Mouse (Mus musculus) neural tube, embryonic 11.5 days (tissue): ENCODE measurements at regions not wholly inside any gene's neighbourhood (a gene's known extent, or its start where the extent isn't known, plus 50 kb on each side); places are given as distances from the start of the nearest gene placed in this dataset.

ENCODE experiments used
- ATAC-seq: fragments of 200-750 bp; cut with Nextera tagmentation; 2 replicates; pipeline ENCODE4 v1.8.0; 2017; ENCODE audit warnings: moderate number of reproducible peaks, mild to moderate bottlenecking, moderate TSS enrichment, moderate library complexity; ENCODE audit not compliant: insufficient read depth, low FRiP score, low TSS enrichment
- DNase-seq: peaks from one replicate; pipeline ENCODE4 v3.0.0-alpha.2; 2015; ENCODE audit warnings: low spot score
- H3K27ac ChIP-seq: fragments of 300-500 bp; sonication (generic); 2 replicates; pipeline ENCODE4 v1.5.1; 2014; ENCODE audit warnings: low read depth, mild to moderate bottlenecking, low read length
- H3K27me3 ChIP-seq: fragments of 300-500 bp; sonication (generic); 2 replicates; pipeline ENCODE4 v1.6.1; 2014; ENCODE audit warnings: mild to moderate bottlenecking, low read length, mixed read lengths; ENCODE audit not compliant: control insufficient read depth, insufficient read depth
- H3K36me3 ChIP-seq: fragments of 300-500 bp; sonication (generic); 2 replicates; pipeline ENCODE4 v1.6.1; 2014; ENCODE audit warnings: mild to moderate bottlenecking, low read length, moderate library complexity, mixed read lengths; ENCODE audit not compliant: control insufficient read depth, insufficient read depth
- H3K4me1 ChIP-seq: fragments of 300-500 bp; sonication (generic); 2 replicates; pipeline ENCODE4 v1.6.1; 2014; ENCODE audit warnings: low read length, mixed read lengths; ENCODE audit not compliant: control insufficient read depth, insufficient read depth
- H3K4me2 ChIP-seq: fragments of 300-500 bp; sonication (generic); 2 replicates; pipeline ENCODE4 v1.6.1; 2014; ENCODE audit warnings: low read depth, mild to moderate bottlenecking, moderate library complexity
- H3K4me3 ChIP-seq: fragments of 300-500 bp; sonication (generic); 2 replicates; pipeline ENCODE4 v1.5.1; 2014; ENCODE audit warnings: low read depth, low read length
- H3K9ac ChIP-seq: fragments of 300-500 bp; sonication (generic); 2 replicates; pipeline ENCODE4 v1.6.1; 2014; ENCODE audit warnings: mild to moderate bottlenecking, low read length
- H3K9me3 ChIP-seq: fragments of 300-500 bp; sonication (generic); 2 replicates; pipeline ENCODE4 v1.6.1; 2016; ENCODE audit warnings: low read length; ENCODE audit not compliant: control insufficient read depth
- WGBS: fragments of 180-500 bp; shearing (Covaris S2); extraction: QIAGEN DNeasy Blood & Tissue Kit; methylation state at CpG from one replicate; pipeline ENCODE4 v1.1.7; 2014; 5-methylcytosine and 5-hydroxymethylcytosine counted together

GRCm38 (mm10) chr15:56294910-56295438, 1182.5 kb downstream of the Slc22a22 start:
- Histone ChIP-seq H3K36me3 (no peaks in the 10 kb centered on the region), H3K9me3 (no peaks in the 10 kb centered on the region), H3K9ac (no peak overlapping the region), H3K4me1 (no peaks in the 10 kb centered on the region), H3K27ac (no peak overlapping the region), H3K4me2 (no peak overlapping the region), H3K4me3 (no peak overlapping the region), H3K27me3 (no peaks in the 10 kb centered on the region)
- WGBS, result 77% methylated on average over 3 of the region's 3 CpGs
- ATAC-seq, result no peak
- no peak for DNase-seq

DNA sequence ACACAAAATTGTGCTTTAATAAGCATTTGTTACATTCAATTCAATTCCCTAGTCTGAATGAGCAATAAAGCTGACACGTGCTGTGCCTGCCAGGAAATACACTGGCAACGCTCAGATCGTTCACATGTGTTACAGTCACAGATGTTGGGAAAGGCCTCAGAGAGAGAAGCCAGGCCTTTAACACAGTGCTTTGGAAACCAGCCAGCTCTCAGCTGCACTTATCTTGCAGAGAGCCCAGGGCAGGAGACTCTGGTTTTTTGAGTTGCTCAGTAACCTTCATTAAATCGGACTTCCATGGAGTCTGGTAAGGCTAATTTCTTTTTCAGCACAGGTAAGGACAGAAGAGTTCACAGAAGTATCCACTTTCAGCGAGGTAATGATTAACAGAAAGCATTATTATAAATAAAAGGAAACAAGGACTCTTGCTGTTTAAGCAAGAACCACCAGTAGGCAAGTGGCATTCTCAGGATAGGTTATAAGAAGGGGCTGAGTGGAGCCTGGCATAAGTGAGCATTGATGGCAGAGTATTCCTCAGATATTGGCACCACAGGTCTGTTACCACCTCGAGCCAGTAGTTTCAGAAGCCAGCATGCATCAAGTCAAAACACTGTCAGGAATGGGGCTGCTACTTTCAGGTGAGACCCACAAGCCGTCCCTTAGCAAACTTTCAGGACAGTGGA, 1198.7 kb downstream of the Slc22a22 start:
- H3K9me3 ChIP-seq, result no peaks in the 10 kb centered on the region
- peak; percentile 36 for DNase-seq
- H3K9ac ChIP-seq, result no peak overlapping the region
- H3K36me3 ChIP-seq, result no peaks in the 10 kb centered on the region
- ATAC-seq, result peak; percentile 66
- H3K27me3 ChIP-seq, result no peaks in the 10 kb centered on the region
- no peak overlapping the region for H3K4me2 ChIP-seq
- H3K27ac ChIP-seq, result no peak overlapping the region
- WGBS, result 52% methylated on average over 7 of the region's 7 CpGs
- no peak overlapping the region for H3K4me3 ChIP-seq
- H3K4me1 ChIP-seq, result no peaks in the 10 kb centered on the region

GRCm38 (mm10) chr15:56278006-56278405, 1199.4 kb downstream of the Slc22a22 start:
- no peak overlapping the region for H3K27ac ChIP-seq
- H3K36me3 ChIP-seq, result no peaks in the 10 kb centered on the region
- DNase-seq, result no peak
- H3K9ac ChIP-seq, result no peak overlapping the region
- H3K9me3 ChIP-seq, result no peaks in the 10 kb centered on the region
- no peak overlapping the region for H3K4me2 ChIP-seq
- ATAC-seq, result peak; percentile 67
- H3K4me1 ChIP-seq, result no peaks in the 10 kb centered on the region
- no peaks in the 10 kb centered on the region for H3K27me3 ChIP-seq
- H3K4me3 ChIP-seq, result no peak overlapping the region
- WGBS, result 41% methylated on average over 3 of the region's 3 CpGs

GRCm38 (mm10) chr15:56248731-56249130, 1228.7 kb downstream of the Slc22a22 start:
- no peaks in the 10 kb centered on the region for H3K36me3 ChIP-seq
- H3K4me1 ChIP-seq, result no peaks in the 10 kb centered on the region
- WGBS, result 88% methylated on average over 1 of the region's 1 CpGs
- no peaks in the 10 kb centered on the region for H3K9me3 ChIP-seq
- H3K9ac ChIP-seq, result no peak overlapping the region
- DNase-seq (no peak), ATAC-seq (no peak)
- no peaks in the 10 kb centered on the region for H3K27me3 ChIP-seq
- H3K27ac ChIP-seq, result no peak overlapping the region
- no peak overlapping the region for H3K4me2 ChIP-seq
- H3K4me3 ChIP-seq, result no peak overlapping the region

DNA sequence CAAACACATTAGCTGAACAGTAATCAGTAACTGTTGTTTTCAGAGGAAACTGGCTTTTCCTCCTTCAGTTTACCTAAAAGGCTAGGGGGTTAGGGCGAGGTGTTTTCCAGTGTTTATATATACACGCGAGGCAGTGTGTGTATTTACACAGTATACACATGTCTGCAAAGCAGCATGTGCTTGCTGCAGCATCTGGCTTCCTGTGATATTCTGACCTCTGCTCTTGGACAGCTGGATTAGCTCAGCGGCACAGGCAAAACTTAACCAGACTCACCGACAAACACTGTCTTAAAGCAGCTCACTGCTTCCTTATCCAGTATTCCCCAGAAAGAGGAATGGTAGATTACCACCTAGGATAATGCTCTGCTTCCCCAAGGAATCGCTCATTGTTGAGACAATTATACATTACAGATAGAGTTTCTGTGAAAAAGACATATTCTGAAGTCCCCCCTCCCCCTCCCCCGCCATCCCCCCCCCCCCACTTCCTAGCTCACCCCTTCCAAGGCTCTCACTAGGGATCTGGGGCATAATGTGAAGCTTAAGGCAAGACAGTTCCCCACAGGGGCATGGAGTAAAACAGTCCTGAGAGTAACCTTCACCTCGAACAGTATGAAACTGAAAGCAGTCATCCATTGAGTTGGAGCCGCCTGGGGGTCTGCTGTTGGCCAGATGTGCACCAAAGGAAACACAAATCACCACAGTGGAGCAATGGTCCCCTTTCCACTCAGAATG, 1233.3 kb downstream of the Slc22a22 start:
- Histone ChIP-seq H3K36me3 (no peaks in the 10 kb centered on the region), H3K27me3 (no peaks in the 10 kb centered on the region), H3K4me3 (no peak overlapping the region), H3K9ac (no peak overlapping the region), H3K9me3 (no peaks in the 10 kb centered on the region), H3K27ac (no peak overlapping the region), H3K4me1 (no peaks in the 10 kb centered on the region), H3K4me2 (no peak overlapping the region)
- ATAC-seq (no peak), DNase-seq (peak; percentile 19)
- 56% methylated on average over 9 of the region's 9 CpGs for WGBS

DNA sequence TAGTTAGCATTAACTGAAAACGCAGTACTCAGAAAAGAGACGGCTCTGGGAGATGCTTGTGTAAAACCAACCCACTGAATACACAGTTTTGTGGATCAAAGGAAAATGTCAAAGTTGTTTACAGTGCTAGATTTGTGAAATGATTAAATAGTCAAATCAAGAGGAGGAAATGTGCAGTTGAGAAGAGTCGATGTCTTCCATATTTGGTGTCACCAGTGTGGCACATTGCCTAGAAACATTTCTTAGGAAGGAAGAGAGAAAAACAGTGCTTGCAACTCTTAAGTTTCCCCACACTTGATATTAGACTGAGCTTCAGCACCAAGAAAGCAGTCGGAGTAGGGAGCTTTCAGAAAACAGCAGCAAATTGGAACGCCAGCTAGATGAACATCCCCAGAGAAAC, 1274.9 kb downstream of the Slc22a22 start:
- Histone ChIP-seq H3K27ac (no peak overlapping the region), H3K4me2 (no peak overlapping the region), H3K27me3 (no peaks in the 10 kb centered on the region), H3K36me3 (no peaks in the 10 kb centered on the region), H3K9ac (no peak overlapping the region), H3K4me1 (no peaks in the 10 kb centered on the region), H3K4me3 (no peak overlapping the region), H3K9me3 (no peaks in the 10 kb centered on the region)
- ATAC-seq, result no peak
- DNase-seq, result no peak
- WGBS, result 90% methylated on average over 5 of the region's 5 CpGs

- Histone ChIP-seq H3K27me3 (no peaks in the 10 kb centered on the region), H3K36me3 (no peaks in the 10 kb centered on the region), H3K9ac (no peak overlapping the region), H3K4me3 (no peak overlapping the region), H3K9me3 (no peaks in the 10 kb centered on the region), H3K4me2 (no peak overlapping the region), H3K4me1 (no peaks in the 10 kb centered on the region), H3K27ac (no peak overlapping the region)
- no peak for ATAC-seq
- no peak for DNase-seq
- 56% methylated on average over 2 of the region's 2 CpGs for WGBS
These were observed 1278.1 kb downstream of the Slc22a22 start for GRCm38 (mm10) chr15:56199336-56199735.

- Histone ChIP-seq H3K4me2 (no peak overlapping the region), H3K27me3 (no peaks in the 10 kb centered on the region), H3K4me3 (no peak overlapping the region), H3K4me1 (no peaks in the 10 kb centered on the region), H3K27ac (no peak overlapping the region), H3K36me3 (no peaks in the 10 kb centered on the region), H3K9me3 (no peaks in the 10 kb centered on the region), H3K9ac (no peak overlapping the region)
- WGBS, result 67% methylated on average over 1 of the region's 1 CpGs
- no peak for ATAC-seq
- DNase-seq, result no peak
These were observed 1279.8 kb downstream of the Slc22a22 start for GRCm38 (mm10) chr15:56197425-56198201.
